Mouse (Mus musculus): ENCODE data around the gene Ccin. TPM values are rescaled to one million over a fixed set of nuclear protein-coding genes. Genes with fewer than 3 reads are reported as not detected.
A peak's percentile ranks its signal among the peaks of the same experiment; 100 is the strongest.

The Ccin gene
- total and polyA plus RNA-seq, 3 experiments, result 0.04 TPM; not detected in 2

DNA sequence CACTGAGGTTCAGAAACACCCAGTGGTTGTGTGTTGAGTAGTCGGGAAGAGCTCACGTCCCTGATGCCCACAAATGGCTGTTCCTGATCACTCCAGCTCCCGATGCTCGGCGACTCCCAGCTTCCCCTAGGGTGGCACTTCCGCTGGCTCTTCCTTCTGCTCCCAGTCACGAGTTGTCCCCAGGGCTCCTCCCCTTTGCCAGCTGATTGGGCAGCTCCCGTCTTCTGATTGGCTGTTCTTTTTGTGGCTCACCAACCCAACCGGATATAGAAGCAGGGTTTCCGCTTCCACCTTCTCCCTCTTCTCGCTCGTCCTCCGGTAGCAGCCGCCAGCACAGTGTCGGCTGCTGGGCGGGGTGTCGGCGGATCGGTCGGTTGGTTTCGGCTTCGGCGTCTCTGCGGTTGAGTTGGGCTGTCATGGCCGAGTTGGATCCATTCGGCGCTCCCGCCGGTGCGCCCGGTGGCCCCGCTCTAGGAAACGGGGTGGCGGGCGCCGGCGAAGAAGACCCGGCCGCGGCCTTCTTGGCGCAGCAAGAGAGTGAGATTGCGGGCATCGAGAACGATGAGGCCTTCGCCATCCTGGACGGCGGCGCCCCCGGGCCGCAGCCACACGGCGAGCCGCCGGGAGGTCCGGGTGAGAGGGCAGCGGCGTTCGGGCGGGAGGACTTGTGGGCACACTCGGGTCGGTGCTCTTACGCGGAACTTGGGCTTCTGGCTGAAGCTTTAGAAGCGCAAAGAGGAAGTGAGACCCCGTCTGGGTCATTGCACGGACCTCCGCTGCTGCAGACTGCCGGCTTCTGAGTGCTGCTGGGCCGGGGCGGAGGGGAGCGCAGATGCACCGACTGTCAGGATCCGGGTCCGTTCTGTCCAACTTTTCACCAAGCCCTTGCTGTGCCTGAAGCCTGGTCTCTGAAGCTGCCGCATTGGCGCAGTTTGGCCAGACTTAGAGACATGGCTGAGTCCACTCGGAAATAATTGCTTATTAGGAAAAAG lies 29.4 kb downstream of the Ccin start:
- Histone ChIP-seq H3K36me3 (ENCODE audit: control insufficient read depth in 1 of 2, insufficient read depth in 2 of 2, low read length in 2 of 2) (peaks cover 7 to 30% of the 10 kb centered on the region in 2 experiments), H3K4me1 (ENCODE audit: control insufficient read depth in 1 of 2, insufficient read depth in 2 of 2, low read length in 2 of 2) (peaks cover 2 to 34% of the 10 kb centered on the region in 2 experiments; a peak in 3 of 4 replicates)

DNA sequence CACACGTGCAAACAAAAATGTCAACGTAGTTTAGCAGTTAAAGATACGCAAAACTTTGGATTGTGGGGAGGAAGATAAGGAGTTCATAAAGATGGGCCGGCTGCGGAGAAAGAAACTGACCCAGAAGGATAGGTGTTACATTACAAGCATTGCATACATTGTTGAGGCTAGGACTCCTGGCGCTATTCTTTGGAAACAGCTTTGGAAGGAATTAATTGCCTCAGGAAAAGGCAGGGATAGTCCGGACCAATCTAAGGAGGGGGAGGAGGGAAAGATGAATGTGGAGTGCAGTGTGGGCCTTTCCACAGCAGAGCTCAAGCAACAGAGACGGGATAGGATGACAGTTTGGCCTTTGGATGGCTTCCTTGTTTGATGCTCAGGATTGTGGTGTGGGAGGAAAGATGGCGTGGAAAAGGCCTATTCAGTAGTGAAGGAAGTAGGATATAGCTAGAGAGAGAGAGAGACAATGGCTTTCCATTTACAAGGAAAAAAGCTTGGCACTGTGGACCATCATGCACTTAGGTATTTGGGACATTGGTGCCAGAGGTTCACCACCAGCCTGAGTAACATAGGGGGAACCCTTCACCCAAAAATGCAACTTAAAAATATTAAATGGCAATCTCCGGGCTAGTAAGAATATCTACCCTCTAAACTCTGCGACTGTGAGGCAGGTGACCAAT lies 30.2 kb downstream of the Ccin start:
- peaks cover 7 to 30% of the 10 kb centered on the region in 2 experiments for H3K36me3 ChIP-seq (ENCODE audit: control insufficient read depth in 1 of 2, insufficient read depth in 2 of 2, low read length in 2 of 2)

More for the DNA sequence above, 29.4 kb downstream of the Ccin start:
- peak overlapping the region; percentile 94 for H3K9ac ChIP-seq (ENCODE audit: control insufficient read depth, low read depth, low read length, poor library complexity, severe bottlenecking)
- no peaks in the 10 kb centered on the region for H3K27me3 ChIP-seq (ENCODE audit: control insufficient read depth in 1 of 2, insufficient read depth in 2 of 2, low read length in 2 of 2)
- H3K9me3 ChIP-seq (replicated peaks; ENCODE audit: insufficient read depth, low read length), result no peaks in the 10 kb centered on the region
- peak; percentile 98 for DNase-seq (ENCODE audit: low read depth, low spot score)
- H3K79me2 ChIP-seq (ENCODE audit: control insufficient read depth, insufficient read depth, low read length, poor library complexity), result peaks cover 56% of the 10 kb centered on the region
- peak overlapping the region; percentile 72 for H3K27ac ChIP-seq (ENCODE audit: control insufficient read depth, low read depth, low read length)
- peak overlapping the region; percentile 83 to 93 for H3K4me3 ChIP-seq (ENCODE audit: control insufficient read depth in 1 of 2, insufficient read depth in 1 of 2, low read depth in 2 of 2, low read length in 2 of 2)
- TF ChIP-seq KAT2A (conservative IDR thresholded peaks at IDR 0.05; ENCODE audit: low read depth, low read length) (peak; percentile 55), SMC3 (IDR thresholded peaks at IDR 0.05; ENCODE audit: low read depth, low read length) (no peak), NELFE (IDR thresholded peaks at IDR 0.05; ENCODE audit: low read depth, low read length) (peak; percentile 97), USF2 (IDR thresholded peaks at IDR 0.05; ENCODE audit: borderline replicate concordance in 1 of 2, insufficient read depth in 1 of 2, low read depth in 1 of 2, low read length in 2 of 2) (0 out of 4 replicates have a peak, but pooled peaks of 1 of the 2 experiments have one; percentile 27), SIN3A (IDR thresholded peaks at IDR 0.05; ENCODE audit: low read length) (peak; percentile 93), CHD1 (IDR thresholded peaks at IDR 0.05; ENCODE audit: low read depth, low read length) (peak; percentile 70), MXI1 (IDR thresholded peaks at IDR 0.05; ENCODE audit: low read depth, low read length) (peak; percentile 77), UBTF (IDR thresholded peaks at IDR 0.05; ENCODE audit: borderline replicate concordance, insufficient read depth, low read depth, low read length) (peak; percentile 92; the same call in 1 of the 2 replicates), POLR2AphosphoS5 (IDR thresholded peaks at IDR 0.05; ENCODE audit: borderline replicate concordance, low read depth, low read length) (no peak), POLR2AphosphoS2 (IDR thresholded peaks at IDR 0.05; ENCODE audit: low read length) (peak; percentile 95), MAZ (IDR thresholded peaks at IDR 0.05; ENCODE audit: low read depth, low read length) (0 out of 2 replicates have a peak, but pooled peaks have one; percentile 20), ZC3H11A (IDR thresholded peaks at IDR 0.05; ENCODE audit: low read depth, low read length) (no peak), BHLHE40 (IDR thresholded peaks at IDR 0.05; ENCODE audit: borderline replicate concordance, low read depth, low read length) (peak; percentile 74; the same call in 1 of the 2 replicates), ZMIZ1 (IDR thresholded peaks at IDR 0.05; ENCODE audit: low read depth, low read length) (peak; percentile 94), EP300 (IDR thresholded peaks at IDR 0.05; ENCODE audit: low read depth in 1 of 2, low read length in 2 of 2) (peak in 1 of 2 experiments; percentile 28; a peak in 2 of 4 replicates), MAX (IDR thresholded peaks at IDR 0.05; ENCODE audit: low read length) (peak; percentile 70; the same call in 1 of the 2 replicates), HCFC1 (IDR thresholded peaks at IDR 0.05; ENCODE audit: low read depth, low read length) (peak; percentile 86), CTCF (IDR thresholded peaks at IDR 0.05 in 2 of 3, conservative IDR thresholded peaks at IDR 0.05 in 1 of 3; ENCODE audit: control insufficient read depth in 1 of 3, insufficient read depth in 1 of 3, low read depth in 2 of 3, low read length in 3 of 3, poor library complexity in 1 of 3, severe bottlenecking in 1 of 3) (no peak), POLR2A (IDR thresholded peaks at IDR 0.05; ENCODE audit: control insufficient read depth in 1 of 2, insufficient read depth in 1 of 2, low read depth in 1 of 2, low read length in 2 of 2, poor library complexity in 1 of 2) (peak; percentile 60 to 97), ETS1 (IDR thresholded peaks at IDR 0.05; ENCODE audit: low read depth, low read length) (peak; percentile 76), ELF1 (IDR thresholded peaks at IDR 0.05; ENCODE audit: low read depth, low read length) (peak; percentile 77), MYC (IDR thresholded peaks at IDR 0.05; ENCODE audit: low read depth, low read length) (peak; percentile 83), TBP (IDR thresholded peaks at IDR 0.05; ENCODE audit: low read depth, low read length) (peak; percentile 93), ZKSCAN1 (IDR thresholded peaks at IDR 0.05; ENCODE audit: low read depth, low read length) (no peak), USF1 (IDR thresholded peaks at IDR 0.05; ENCODE audit: low read depth, low read length) (peak; percentile 90)

More for the DNA sequence above, 30.2 kb downstream of the Ccin start:
- Histone ChIP-seq H3K4me3 (ENCODE audit: control insufficient read depth in 1 of 2, insufficient read depth in 1 of 2, low read depth in 2 of 2, low read length in 2 of 2) (peak overlapping the region; percentile 80 to 93), H3K9ac (ENCODE audit: control insufficient read depth, low read depth, low read length, poor library complexity, severe bottlenecking) (peak overlapping the region; percentile 94), H3K27me3 (ENCODE audit: control insufficient read depth in 1 of 2, insufficient read depth in 2 of 2, low read length in 2 of 2) (no peaks in the 10 kb centered on the region), H3K79me2 (ENCODE audit: control insufficient read depth, insufficient read depth, low read length, poor library complexity) (peaks cover 63% of the 10 kb centered on the region), H3K9me3 (replicated peaks; ENCODE audit: insufficient read depth, low read length) (no peaks in the 10 kb centered on the region), H3K4me1 (ENCODE audit: control insufficient read depth in 1 of 2, insufficient read depth in 2 of 2, low read length in 2 of 2) (peaks cover 2 to 34% of the 10 kb centered on the region in 2 experiments; a peak in 3 of 4 replicates), H3K27ac (ENCODE audit: control insufficient read depth, low read depth, low read length) (no peak overlapping the region)
- peak; percentile 37 for DNase-seq (ENCODE audit: low read depth, low spot score)
- TF ChIP-seq USF2 (IDR thresholded peaks at IDR 0.05; ENCODE audit: borderline replicate concordance in 1 of 2, insufficient read depth in 1 of 2, low read depth in 1 of 2, low read length in 2 of 2), result no peak
- TF ChIP-seq JUND (IDR thresholded peaks at IDR 0.05; ENCODE audit: low read depth, low read length), result no peak
- no peak for TF ChIP-seq USF1 (IDR thresholded peaks at IDR 0.05; ENCODE audit: low read depth, low read length)
- no peak for TF ChIP-seq HCFC1 (IDR thresholded peaks at IDR 0.05; ENCODE audit: low read depth, low read length)
- no peak for TF ChIP-seq TCF12 (IDR thresholded peaks at IDR 0.05; ENCODE audit: low read depth, low read length)
- no peak for TF ChIP-seq RAD21 (IDR thresholded peaks at IDR 0.05; ENCODE audit: low read depth, low read length)
- peak; percentile 50; the same call in 1 of the 2 replicates for TF ChIP-seq MAX (IDR thresholded peaks at IDR 0.05; ENCODE audit: low read length)
- TF ChIP-seq SMC3 (IDR thresholded peaks at IDR 0.05; ENCODE audit: low read depth, low read length), result no peak
- TF ChIP-seq POLR2AphosphoS2 (IDR thresholded peaks at IDR 0.05; ENCODE audit: low read length), result no peak
- 0 out of 4 replicates have a peak, but pooled peaks of 1 of the 2 experiments have one; percentile 9 for TF ChIP-seq EP300 (IDR thresholded peaks at IDR 0.05; ENCODE audit: low read depth in 1 of 2, low read length in 2 of 2)
- TF ChIP-seq ELF1 (IDR thresholded peaks at IDR 0.05; ENCODE audit: low read depth, low read length), result no peak
- no peak for TF ChIP-seq MAZ (IDR thresholded peaks at IDR 0.05; ENCODE audit: low read depth, low read length)
- no peak for TF ChIP-seq POLR2A (IDR thresholded peaks at IDR 0.05; ENCODE audit: control insufficient read depth in 1 of 2, insufficient read depth in 1 of 2, low read depth in 1 of 2, low read length in 2 of 2, poor library complexity in 1 of 2)
- TF ChIP-seq CHD1 (IDR thresholded peaks at IDR 0.05; ENCODE audit: low read depth, low read length), result no peak
- TF ChIP-seq ZMIZ1 (IDR thresholded peaks at IDR 0.05; ENCODE audit: low read depth, low read length), result no peak
